Mouse (Mus musculus) heart, adult 2 months (tissue): Measurements from ENCODE around the gene Ralb.

Experiments used
- CTCF ChIP-seq: fragments of 200-600 bp; IDR thresholded peaks from 2 replicates; pipeline ENCODE4 v1.8.1; 2022; ENCODE audit warnings: antibody characterized with exemption, mild to moderate bottlenecking, moderate library complexity
- EP300 ChIP-seq: fragments of 200-500 bp; IDR thresholded peaks from 2 replicates; pipeline ENCODE4 v1.6.1; 2011; ENCODE audit warnings: low read depth, low read length, control low read depth; ENCODE audit not compliant: insufficient read depth

GRCm38 (mm10) chr1:119533093-119533805 lies 28.7 kb upstream of the Ralb start:
- TF ChIP-seq CTCF: no peak
- TF ChIP-seq EP300: no peak
